Mouse (Mus musculus): ENCODE measurements around the gene Zfp334. TPM values are rescaled to one million over a fixed set of nuclear protein-coding genes. Genes with fewer than 3 reads are reported as not detected.
A peak's percentile ranks its signal among the peaks of the same experiment; 100 is the strongest.

Gene Zfp334
- polyA plus RNA-seq, 1 experiment from 2014 or later: 10.4 TPM

GRCm38 (mm10) chr2:165370348-165370747 is 17.7 kb downstream of the Zfp334 start:
- ATAC-seq (ENCODE audit: low read depth): no peak
- 81% methylated on average over 3 of the region's 3 CpGs for WGBS

GRCm38 (mm10) chr2:165368496-165368895 is 19.6 kb downstream of the Zfp334 start, which contains the start of gene Zfp663:
Zfp663 (minus strand) TSS chr2:165368729.
- WGBS: under 1% methylated on average over 27 of the region's 27 CpGs
- peak; percentile 57 for ATAC-seq (ENCODE audit: low read depth)
- no peaks in the 10 kb centered on the region for H3K9me3 ChIP-seq
- H3K4me2 ChIP-seq: peak within 1 kb of the TSS; percentile 79
- no peaks in the 10 kb centered on the region for H3K36me3 ChIP-seq
- H3K9ac ChIP-seq: peak within 1 kb of the TSS; percentile 81
- H3K4me1 ChIP-seq (replicated peaks): peaks cover 42% of the 10 kb centered on the region
- peak within 1 kb of the TSS; percentile 49 for H3K4me3 ChIP-seq
- H3K27me3 ChIP-seq: peaks cover 3% of the 10 kb centered on the region; the same call in 1 of the 2 replicates
- peak within 1 kb of the TSS; percentile 82 for H3K27ac ChIP-seq (replicated peaks)

More at GRCm38 (mm10) chr2:165370348-165370747, 17.7 kb downstream of the Zfp334 start:
- Histone ChIP-seq H3K27ac (replicated peaks) (no peak overlapping the region), H3K9ac (no peak overlapping the region), H3K9me3 (no peaks in the 10 kb centered on the region), H3K36me3 (peaks cover 12% of the 10 kb centered on the region), H3K4me3 (no peak overlapping the region), H3K4me2 (no peak overlapping the region), H3K27me3 (peaks cover 3% of the 10 kb centered on the region; the same call in 1 of the 2 replicates), H3K4me1 (replicated peaks) (peaks cover 29% of the 10 kb centered on the region)

- Histone ChIP-seq H3K27me3 (peaks cover 3% of the 10 kb centered on the region; the same call in 1 of the 2 replicates), H3K4me3 (peak overlapping the region; percentile 49), H3K9me3 (no peaks in the 10 kb centered on the region), H3K9ac (peak overlapping the region; percentile 81), H3K36me3 (no peaks in the 10 kb centered on the region), H3K27ac (replicated peaks) (peak overlapping the region; percentile 82), H3K4me1 (replicated peaks) (peaks cover 42% of the 10 kb centered on the region), H3K4me2 (peak overlapping the region; percentile 79)
- under 1% methylated on average over 13 of the region's 13 CpGs for WGBS
- peak; percentile 36; the same call in 1 of the 2 replicates for ATAC-seq (ENCODE audit: low read depth)
Measured at GRCm38 (mm10) chr2:165367868-165368439, 20.1 kb downstream of the Zfp334 start.

GRCm38 (mm10) chr2:165367047-165367520 is 21.0 kb downstream of the Zfp334 start:
- Histone ChIP-seq H3K9me3 (no peaks in the 10 kb centered on the region), H3K27ac (replicated peaks) (no peak overlapping the region), H3K4me3 (no peak overlapping the region), H3K4me2 (peak overlapping the region; percentile 79), H3K9ac (peak overlapping the region; percentile 81), H3K27me3 (peaks cover 6% of the 10 kb centered on the region; the same call in 1 of the 2 replicates), H3K36me3 (no peaks in the 10 kb centered on the region), H3K4me1 (replicated peaks) (peaks cover 42% of the 10 kb centered on the region)
- 11% methylated on average over 5 of the region's 8 CpGs for WGBS
- ATAC-seq (ENCODE audit: low read depth): no peak

GRCm38 (mm10) chr2:165364334-165365091 is 23.5 kb downstream of the Zfp334 start:
- H3K4me2 ChIP-seq: peak overlapping the region; percentile 36
- WGBS: 15% methylated on average over 21 of the region's 21 CpGs
- H3K27ac ChIP-seq (replicated peaks): no peak overlapping the region
- H3K9ac ChIP-seq: peak overlapping the region; percentile 38
- H3K27me3 ChIP-seq: peaks cover 10% of the 10 kb centered on the region; the same call in 1 of the 2 replicates
- peak; percentile 20; the same call in 1 of the 2 replicates for ATAC-seq (ENCODE audit: low read depth)
- no peaks in the 10 kb centered on the region for H3K9me3 ChIP-seq
- peak overlapping the region; percentile 5; the same call in 1 of the 2 replicates for H3K4me3 ChIP-seq
- no peaks in the 10 kb centered on the region for H3K36me3 ChIP-seq
- peaks cover 39% of the 10 kb centered on the region for H3K4me1 ChIP-seq (replicated peaks)

GRCm38 (mm10) chr2:165363282-165363681 is 24.8 kb downstream of the Zfp334 start:
- WGBS: 87% methylated on average over 6 of the region's 6 CpGs

GRCm38 (mm10) chr2:165360861-165361260 is 27.2 kb downstream of the Zfp334 start:
- WGBS: 0% methylated on average over 1 of the region's 1 CpGs
- H3K36me3 ChIP-seq: no peaks in the 10 kb centered on the region
- H3K4me2 ChIP-seq: no peak overlapping the region
- no peak overlapping the region for H3K4me3 ChIP-seq
- peaks cover 13% of the 10 kb centered on the region for H3K4me1 ChIP-seq (replicated peaks)
- 0 out of 2 replicates have a peak, but pooled peaks cover under 1% of the 10 kb centered on the region for H3K9me3 ChIP-seq
- H3K27ac ChIP-seq (replicated peaks): no peak overlapping the region
- H3K27me3 ChIP-seq: peaks cover 10% of the 10 kb centered on the region; the same call in 1 of the 2 replicates
- no peak overlapping the region for H3K9ac ChIP-seq
- peak; percentile 70; the same call in 1 of the 2 replicates for ATAC-seq (ENCODE audit: low read depth)

More at GRCm38 (mm10) chr2:165363282-165363681, 24.8 kb downstream of the Zfp334 start:
- H3K27ac ChIP-seq (replicated peaks): no peak overlapping the region
- H3K27me3 ChIP-seq: peaks cover 10% of the 10 kb centered on the region; the same call in 1 of the 2 replicates
- no peak overlapping the region for H3K9ac ChIP-seq
- H3K4me1 ChIP-seq (replicated peaks): peaks cover 30% of the 10 kb centered on the region
- ATAC-seq (ENCODE audit: low read depth): no peak
- H3K4me2 ChIP-seq: no peak overlapping the region
- no peak overlapping the region for H3K4me3 ChIP-seq
- no peaks in the 10 kb centered on the region for H3K36me3 ChIP-seq
- no peaks in the 10 kb centered on the region for H3K9me3 ChIP-seq

- H3K9me3 ChIP-seq: peaks cover 25% of the 10 kb centered on the region
- peaks cover 32% of the 10 kb centered on the region for H3K36me3 ChIP-seq
- WGBS: 91% methylated on average over 20 of the region's 20 CpGs
- H3K9ac ChIP-seq: no peak overlapping the region
- peaks cover 7% of the 10 kb centered on the region for H3K4me1 ChIP-seq (replicated peaks)
- no peak overlapping the region for H3K27ac ChIP-seq (replicated peaks)
- no peaks in the 10 kb centered on the region for H3K27me3 ChIP-seq
- H3K4me3 ChIP-seq: no peak overlapping the region
- no peak for ATAC-seq (ENCODE audit: low read depth)
- no peak overlapping the region for H3K4me2 ChIP-seq
Measured at GRCm38 (mm10) chr2:165351828-165352513, 36.1 kb downstream of the Zfp334 start.

- peaks cover 22% of the 10 kb centered on the region for H3K9me3 ChIP-seq
- 17% methylated on average over 8 of the region's 8 CpGs for WGBS
- H3K4me1 ChIP-seq (replicated peaks): peaks cover 7% of the 10 kb centered on the region
- ATAC-seq (ENCODE audit: low read depth): peak; percentile 85; the same call in 1 of the 2 replicates
- 0 out of 2 replicates have a peak overlapping the region, but pooled peaks have one; percentile 18 for H3K27ac ChIP-seq (replicated peaks)
- H3K4me3 ChIP-seq: no peak overlapping the region
- H3K9ac ChIP-seq: peak overlapping the region; percentile 47; the same call in 1 of the 2 replicates
- no peaks in the 10 kb centered on the region for H3K27me3 ChIP-seq
- peaks cover 30% of the 10 kb centered on the region for H3K36me3 ChIP-seq
- no peak overlapping the region for H3K4me2 ChIP-seq
Measured at GRCm38 (mm10) chr2:165349466-165349865, 38.6 kb downstream of the Zfp334 start.

GRCm38 (mm10) chr2:165346180-165346579 is 41.9 kb downstream of the Zfp334 start:
- no peaks in the 10 kb centered on the region for H3K9me3 ChIP-seq
- no peak for ATAC-seq (ENCODE audit: low read depth)
- no peaks in the 10 kb centered on the region for H3K36me3 ChIP-seq
- H3K4me2 ChIP-seq: no peak overlapping the region
- no peak overlapping the region for H3K4me3 ChIP-seq
- H3K27ac ChIP-seq (replicated peaks): no peak overlapping the region
- H3K4me1 ChIP-seq (replicated peaks): peaks cover 7% of the 10 kb centered on the region
- 94% methylated on average over 5 of the region's 5 CpGs for WGBS
- no peaks in the 10 kb centered on the region for H3K27me3 ChIP-seq
- H3K9ac ChIP-seq: no peak overlapping the region

GRCm38 (mm10) chr2:165337191-165337590 is 50.9 kb downstream of the Zfp334 start:
- H3K9ac ChIP-seq: no peak overlapping the region
- H3K9me3 ChIP-seq: no peaks in the 10 kb centered on the region
- no peak for ATAC-seq (ENCODE audit: low read depth)
- no peaks in the 10 kb centered on the region for H3K36me3 ChIP-seq
- H3K4me1 ChIP-seq (replicated peaks): peaks cover 6% of the 10 kb centered on the region; the same call in 1 of the 2 replicates
- H3K4me3 ChIP-seq: no peak overlapping the region
- 35% methylated on average over 3 of the region's 3 CpGs for WGBS
- H3K4me2 ChIP-seq: no peak overlapping the region
- H3K27ac ChIP-seq (replicated peaks): no peak overlapping the region
- peaks cover 10% of the 10 kb centered on the region for H3K27me3 ChIP-seq

Data from neural tube, embryonic 13.5 days (tissue).